Mouse (Mus musculus) myocyte (in vitro differentiated cells): Measurements from ENCODE around the gene Ddx23. TPM values are rescaled to one million over a fixed set of nuclear protein-coding genes. Genes with fewer than 3 reads are reported as not detected.

Experiments
- H3K27me3 ChIP-seq: one replicate; pipeline ENCODE4 v1.6.1; 2011; ENCODE audit not compliant: control insufficient read depth, insufficient read depth, insufficient read length
- H3K36me3 ChIP-seq: one replicate; pipeline ENCODE4 v1.6.1; 2011; ENCODE audit not compliant: control insufficient read depth, insufficient read depth
- H3K4me2 ChIP-seq: one replicate; pipeline ENCODE4 v1.6.1; 2011; ENCODE audit warnings: low read depth, control low read depth
- H3K4me3 ChIP-seq: one replicate; pipeline ENCODE4 v1.5.1; 2011; ENCODE audit warnings: mild to moderate bottlenecking, control low read depth, moderate library complexity
- H3K79me2 ChIP-seq: one replicate; pipeline ENCODE4 v1.6.1; 2011; ENCODE audit not compliant: control insufficient read depth, insufficient read depth
- H3ac ChIP-seq: one replicate; pipeline ENCODE4 v1.6.1; 2011; ENCODE audit not compliant: control insufficient read depth, insufficient read length
- CEBPB ChIP-seq: IDR thresholded peaks from 2 replicates; pipeline ENCODE4 v1.6.1; 2011; ENCODE audit warnings: mild to moderate bottlenecking, moderate library complexity; ENCODE audit not compliant: poor library complexity, insufficient read depth, severe bottlenecking
- E2F4 ChIP-seq: IDR thresholded peaks from one replicate; pipeline ENCODE4 v1.6.1; 2011; ENCODE audit warnings: mild to moderate bottlenecking, control low read depth, moderate library complexity; ENCODE audit not compliant: insufficient read depth
- MAX ChIP-seq: IDR thresholded peaks from one replicate; pipeline ENCODE4 v1.6.1; 2011; ENCODE audit warnings: low read depth, mild to moderate bottlenecking, control low read depth
- MYOD1 ChIP-seq, 3 experiments: IDR thresholded peaks; one replicate each; pipeline ENCODE4 v1.6.1; 2011; ENCODE audit warnings: control low read depth in 2 of 3, low read depth in 2 of 3, mild to moderate bottlenecking in 2 of 3, moderate library complexity in 1 of 3; ENCODE audit not compliant: insufficient read length in 2 of 3, control insufficient read depth in 1 of 3
- MYOG ChIP-seq, 3 experiments: IDR thresholded peaks; one replicate each; pipeline ENCODE4 v1.6.1; 2011; ENCODE audit warnings: control low read depth in 2 of 3, low read depth in 2 of 3, mild to moderate bottlenecking in 2 of 3; ENCODE audit not compliant: insufficient read length in 2 of 3, control insufficient read depth in 1 of 3, insufficient read depth in 1 of 3
- POLR2A ChIP-seq: IDR thresholded peaks from one replicate; pipeline ENCODE4 v1.6.1; 2011; ENCODE audit warnings: low read depth, mild to moderate bottlenecking, control low read depth, moderate library complexity; ENCODE audit not compliant: insufficient read length
- POLR2AphosphoS2 ChIP-seq: IDR thresholded peaks from one replicate; pipeline ENCODE4 v1.6.1; 2011; ENCODE audit warnings: low read depth, control low read depth; ENCODE audit not compliant: insufficient read length
- REST ChIP-seq: IDR thresholded peaks from one replicate; pipeline ENCODE4 v1.6.1; 2011; ENCODE audit warnings: mild to moderate bottlenecking, control low read depth, moderate library complexity; ENCODE audit not compliant: insufficient read depth, insufficient read length
- SRF ChIP-seq: IDR thresholded peaks from one replicate; pipeline ENCODE4 v1.6.1; 2011; ENCODE audit warnings: low read depth; ENCODE audit not compliant: control insufficient read depth, insufficient read length
- TCF3 ChIP-seq: IDR thresholded peaks from one replicate; pipeline ENCODE4 v1.6.1; 2011; ENCODE audit warnings: low read depth, control low read depth; ENCODE audit not compliant: insufficient read length
- USF1 ChIP-seq: IDR thresholded peaks from one replicate; pipeline ENCODE4 v1.6.1; 2011; ENCODE audit warnings: low read depth, mild to moderate bottlenecking, control low read depth, moderate library complexity
- polyA plus RNA-seq: library from polyadenylated mRNA; unstranded; fragments of >200 nt; fragmentation: generic; extraction: Trizol; gene quantifications from one replicate; pipeline ENCODE4 v1.2.1, GENCODE M21; 2012; ENCODE audit warnings: missing spikeins

The Ddx23 gene
- polyA plus RNA-seq, 1 experiment = 102 TPM

DNA sequence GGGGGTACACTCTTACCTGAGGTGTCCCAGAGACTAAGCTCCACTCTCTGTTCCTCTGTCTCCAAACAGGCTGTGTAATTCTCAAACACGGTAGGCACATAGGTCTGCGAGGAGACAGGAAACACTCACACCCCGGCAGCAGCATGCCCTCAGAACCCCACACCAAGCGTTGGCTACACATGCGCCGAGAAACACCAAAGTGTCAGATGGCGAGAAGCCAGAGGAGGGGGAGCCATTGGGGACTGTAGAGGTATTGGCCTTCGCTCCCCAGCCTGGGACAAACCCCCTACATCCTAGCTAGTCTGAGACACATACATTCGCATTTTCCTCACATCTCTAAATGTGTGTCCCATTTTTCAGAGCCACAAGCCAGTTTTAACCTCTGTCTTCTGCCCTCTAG is 13.8 kb upstream of the Ddx23 start:
- Histone ChIP-seq H3K4me3 (peak overlapping the region; percentile 51), H3K4me2 (peak overlapping the region; percentile 97), H3K79me2 (no peaks in the 10 kb centered on the region), H3ac (peak overlapping the region; percentile 8), H3K36me3 (no peaks in the 10 kb centered on the region), H3K27me3 (no peaks in the 10 kb centered on the region)
- TF ChIP-seq MAX (no peak), MYOG (IDR thresholded peaks at IDR 0.05; ENCODE audit: control insufficient read depth in 1 of 3, insufficient read depth in 1 of 3, insufficient read length in 2 of 3, low read depth in 2 of 3) (no peak), USF1 (no peak), SRF (no peak), MYOD1 (IDR thresholded peaks at IDR 0.05; ENCODE audit: control insufficient read depth in 1 of 3, insufficient read length in 2 of 3, low read depth in 2 of 3) (no peak), POLR2AphosphoS2 (no peak), REST (no peak), POLR2A (no peak), E2F4 (no peak), CEBPB (no peak)

DNA sequence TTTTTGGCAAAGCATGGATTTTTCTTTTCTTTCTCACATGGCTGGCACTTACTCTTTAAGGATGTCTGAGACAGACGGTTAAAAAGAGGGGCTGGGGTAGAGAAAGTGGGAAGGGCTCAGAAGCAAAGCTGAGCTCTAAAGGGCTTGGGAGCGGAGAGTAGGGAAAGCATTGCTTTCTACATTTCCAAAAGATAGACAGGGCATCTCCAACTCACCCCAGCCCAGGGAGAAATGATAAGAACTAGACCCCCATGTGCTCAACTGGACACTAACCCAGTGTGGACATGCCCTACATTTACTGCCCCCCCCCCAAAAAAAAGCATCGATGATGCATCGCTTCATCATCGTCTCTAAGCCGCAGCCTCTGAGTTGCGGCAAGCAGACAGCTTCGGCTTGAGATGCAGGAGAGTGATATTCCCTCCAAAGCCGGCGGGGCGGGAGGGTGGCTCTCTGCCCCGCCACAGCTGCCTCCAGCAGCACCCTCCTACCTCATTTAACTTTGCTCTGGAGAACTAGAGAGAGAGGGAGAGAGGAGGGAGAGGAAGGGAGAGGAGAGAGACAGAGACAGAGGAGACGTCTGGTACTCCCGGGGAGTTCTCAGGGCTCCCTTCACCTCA is 13.0 kb upstream of the Ddx23 start:
- Histone ChIP-seq H3K4me2 (peak overlapping the region; percentile 97), H3K4me3 (peak overlapping the region; percentile 51), H3K27me3 (no peaks in the 10 kb centered on the region), H3ac (peak overlapping the region; percentile 8), H3K79me2 (no peaks in the 10 kb centered on the region), H3K36me3 (peaks cover under 1% of the 10 kb centered on the region)
- TF ChIP-seq TCF3 (no peak), MYOD1 (IDR thresholded peaks at IDR 0.05; ENCODE audit: control insufficient read depth in 1 of 3, insufficient read length in 2 of 3, low read depth in 2 of 3) (peak in 1 of 3 experiments; percentile 35), MYOG (IDR thresholded peaks at IDR 0.05; ENCODE audit: control insufficient read depth in 1 of 3, insufficient read depth in 1 of 3, insufficient read length in 2 of 3, low read depth in 2 of 3) (peak in 1 of 3 experiments; percentile 19)

- Histone ChIP-seq H3K4me3 (peak overlapping the region; percentile 51), H3K79me2 (no peaks in the 10 kb centered on the region), H3K27me3 (no peaks in the 10 kb centered on the region), H3K4me2 (peak overlapping the region; percentile 97), H3ac (no peak overlapping the region), H3K36me3 (peaks cover 6% of the 10 kb centered on the region)
- no peak for TF ChIP-seq POLR2AphosphoS2
Observed at GRCm38 (mm10) chr15:98674994-98675545, 12.4 kb upstream of the Ddx23 start.

GRCm38 (mm10) chr15:98674284-98674993 is 11.7 kb upstream of the Ddx23 start:
- TF ChIP-seq MYOD1 (IDR thresholded peaks at IDR 0.05; ENCODE audit: control insufficient read depth in 1 of 3, insufficient read length in 2 of 3, low read depth in 2 of 3) (no peak), USF1 (no peak), MYOG (IDR thresholded peaks at IDR 0.05; ENCODE audit: control insufficient read depth in 1 of 3, insufficient read depth in 1 of 3, insufficient read length in 2 of 3, low read depth in 2 of 3) (no peak)
- Histone ChIP-seq H3K79me2 (no peaks in the 10 kb centered on the region), H3K27me3 (no peaks in the 10 kb centered on the region), H3K4me2 (peak overlapping the region; percentile 97), H3K36me3 (peaks cover 6% of the 10 kb centered on the region), H3K4me3 (peak overlapping the region; percentile 51), H3ac (no peak overlapping the region)

- TF ChIP-seq POLR2A (no peak), CEBPB (peak; percentile 65; the same call in 1 of the 2 replicates)
- Histone ChIP-seq H3K4me2 (no peak overlapping the region), H3ac (no peak overlapping the region), H3K36me3 (peaks cover 6% of the 10 kb centered on the region), H3K79me2 (no peaks in the 10 kb centered on the region), H3K27me3 (no peaks in the 10 kb centered on the region), H3K4me3 (no peak overlapping the region)
Observed at GRCm38 (mm10) chr15:98673732-98674131, 11.0 kb upstream of the Ddx23 start.

DNA sequence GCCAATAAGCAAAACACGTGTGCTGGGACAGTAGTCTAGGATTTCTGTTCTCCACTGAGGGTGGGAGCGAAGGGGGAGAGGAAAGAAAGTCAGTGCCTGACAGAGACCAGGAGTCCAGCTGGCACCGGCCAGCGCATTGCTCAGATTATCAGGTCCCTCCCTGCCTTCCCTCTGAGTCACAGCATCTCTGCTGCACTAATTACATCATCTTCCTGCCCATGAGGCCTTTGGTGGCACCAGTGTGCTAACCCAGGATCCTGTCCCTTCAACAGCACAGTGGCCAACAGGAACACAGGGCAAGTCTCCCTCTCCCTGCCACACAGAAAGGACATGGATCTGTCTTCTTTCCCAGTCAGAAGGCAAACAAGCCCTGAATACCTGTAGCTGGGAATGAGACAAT is 9.9 kb upstream of the Ddx23 start:
- H3ac ChIP-seq = no peak overlapping the region
- H3K4me2 ChIP-seq = peak overlapping the region; percentile 68
- no peaks in the 10 kb centered on the region for H3K79me2 ChIP-seq
- peak; percentile 71 for TF ChIP-seq POLR2AphosphoS2
- no peak for TF ChIP-seq REST
- TF ChIP-seq MYOG (IDR thresholded peaks at IDR 0.05; ENCODE audit: control insufficient read depth in 1 of 3, insufficient read depth in 1 of 3, insufficient read length in 2 of 3, low read depth in 2 of 3) = peak in 1 of 3 experiments; percentile 76
- no peak for TF ChIP-seq USF1
- no peak for TF ChIP-seq SRF
- TF ChIP-seq MAX = peak; percentile 89
- peak; percentile 88 for TF ChIP-seq CEBPB
- TF ChIP-seq MYOD1 (IDR thresholded peaks at IDR 0.05; ENCODE audit: control insufficient read depth in 1 of 3, insufficient read length in 2 of 3, low read depth in 2 of 3) = peak in 2 of 3 experiments; percentile 14 to 62
- peak; percentile 75 for TF ChIP-seq POLR2A
- peaks cover 6% of the 10 kb centered on the region for H3K36me3 ChIP-seq
- H3K27me3 ChIP-seq = no peaks in the 10 kb centered on the region
- no peak overlapping the region for H3K4me3 ChIP-seq
